Mouse (Mus musculus) embryo, embryonic 10.5 days (tissue): ENCODE measurements around the gene Plin5.

Source experiments
- DNase-seq: peaks from one replicate; pipeline ENCODE4 v3.0.0-alpha.2; 2015; ENCODE audit warnings: low spot score

Plin5 gene

DNA sequence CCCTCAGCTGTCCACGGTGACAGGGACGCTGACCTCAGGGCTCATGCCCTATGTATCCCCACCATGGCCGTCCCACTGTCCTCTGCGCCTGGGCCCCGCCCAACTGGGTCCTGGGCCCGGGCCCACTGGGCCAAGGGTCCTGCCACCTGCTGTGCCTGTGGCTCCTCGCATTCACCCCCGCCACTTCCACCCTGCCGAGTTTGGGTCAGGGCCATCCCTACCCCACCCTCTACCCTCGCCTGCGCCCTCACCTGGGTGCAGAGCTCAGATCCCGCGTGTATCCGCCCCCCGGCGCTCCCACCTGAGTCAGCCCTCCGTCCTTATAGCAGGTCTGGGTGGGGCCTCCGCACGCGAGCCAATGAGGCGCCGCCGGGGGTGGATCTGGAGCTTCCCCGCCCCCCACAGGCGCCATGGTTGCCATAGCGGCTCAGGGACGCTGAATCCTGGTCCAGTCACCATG is at the start of gene Plin5:
Gene Plin5, minus strand, starts transcription at position 346 of the 460 bp plus-strand sequence.
- peak; percentile 76 for DNase-seq

DNA sequence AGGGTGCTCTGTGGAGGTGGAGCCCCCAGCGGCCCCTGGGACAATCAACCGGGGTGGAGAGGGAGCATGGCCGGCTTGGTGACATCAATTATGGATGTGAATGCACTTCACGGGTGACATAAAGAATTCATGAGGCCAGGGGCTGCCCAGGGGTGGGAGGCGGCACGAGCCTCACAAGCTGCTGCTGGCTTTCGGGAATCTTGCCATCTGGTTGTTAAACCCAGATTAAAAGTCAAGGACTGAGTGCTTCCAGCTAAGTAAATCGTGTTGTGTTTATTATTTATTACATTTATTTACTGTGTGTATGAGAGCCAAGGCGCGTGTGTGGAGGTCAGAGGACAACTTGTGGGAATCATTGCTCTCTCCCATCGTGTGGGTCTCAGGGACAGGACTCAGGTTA is 48.3 kb upstream of the Plin5 start:
- DNase-seq, result no peak

DNA sequence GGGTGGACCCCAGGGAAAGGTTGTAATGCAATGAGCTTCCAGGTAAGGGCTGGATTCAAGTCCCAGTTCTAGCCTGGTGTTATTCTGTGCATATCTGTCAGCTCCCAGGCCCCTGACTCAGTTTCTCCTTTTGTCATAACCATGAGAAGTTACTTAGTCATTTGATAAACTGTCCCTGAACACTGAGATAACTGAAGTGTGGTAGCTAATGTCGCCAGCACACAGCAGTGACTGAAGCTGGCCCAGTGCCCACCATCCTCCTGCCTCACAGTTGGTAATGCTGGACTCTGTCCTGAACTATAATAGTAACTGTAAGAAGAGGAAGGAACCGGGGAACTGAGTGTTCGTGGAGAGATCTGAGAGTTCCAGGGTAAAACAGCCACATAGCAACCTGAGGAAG is 47.1 kb upstream of the Plin5 start:
- no peak for DNase-seq

- DNase-seq, result no peak
Measured at GRCm38 (mm10) chr17:56163523-56164102, 46.2 kb upstream of the Plin5 start.

DNA sequence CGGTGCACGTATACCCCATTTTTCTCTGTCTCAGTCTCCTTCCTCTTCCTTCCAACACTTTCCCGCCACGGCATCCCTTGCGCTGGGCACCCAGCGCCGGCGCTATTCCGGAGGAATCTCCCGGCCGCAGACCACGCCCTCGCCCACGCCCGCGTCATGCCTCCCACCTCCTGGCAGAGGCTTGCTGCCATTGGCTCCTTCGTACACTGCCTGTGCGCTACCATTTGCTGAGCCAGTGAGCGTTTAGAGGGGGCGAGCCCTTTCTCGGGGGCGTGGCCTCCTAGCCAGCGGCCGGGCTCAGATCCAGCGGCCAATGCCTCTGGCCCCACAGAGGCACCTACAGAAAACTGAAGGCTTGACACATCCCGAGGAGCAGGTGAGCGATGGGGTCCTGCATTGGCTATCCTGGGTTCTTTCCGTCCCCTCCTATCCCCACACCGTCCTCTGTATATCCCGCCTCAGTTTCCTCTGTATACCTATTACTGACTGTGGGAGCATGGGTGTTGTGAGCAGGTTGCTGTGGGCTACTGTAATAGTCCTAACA is 44.9 kb upstream of the Plin5 start, which contains the start of gene Tnfaip8l1:
Gene Tnfaip8l1, plus strand, starts transcription at position 247 of the 544 bp plus-strand sequence.
- DNase-seq, result peak; percentile 95

GRCm38 (mm10) chr17:56159729-56160128 is 42.3 kb upstream of the Plin5 start:
- DNase-seq, result peak; percentile 84

- DNase-seq, result peak; percentile 69
Measured at GRCm38 (mm10) chr17:56153643-56154042, 36.2 kb upstream of the Plin5 start.

GRCm38 (mm10) chr17:56149897-56150296 is 32.5 kb upstream of the Plin5 start:
- DNase-seq, result no peak

GRCm38 (mm10) chr17:56148790-56149618 is 31.6 kb upstream of the Plin5 start:
- no peak for DNase-seq

- DNase-seq, result no peak
Measured at GRCm38 (mm10) chr17:56148280-56148679, 30.9 kb upstream of the Plin5 start.

GRCm38 (mm10) chr17:56147420-56147819 is 30.0 kb upstream of the Plin5 start:
- DNase-seq, result no peak

GRCm38 (mm10) chr17:56146131-56146530 is 28.7 kb upstream of the Plin5 start:
- DNase-seq, result no peak

GRCm38 (mm10) chr17:56144546-56144945 is 27.1 kb upstream of the Plin5 start:
- DNase-seq, result no peak

GRCm38 (mm10) chr17:56141702-56142605 is 24.6 kb upstream of the Plin5 start:
- DNase-seq, result peak; percentile 71

GRCm38 (mm10) chr17:56139858-56140595 is 22.6 kb upstream of the Plin5 start, which contains the start of gene Sema6b:
Sema6b (minus strand) TSS chr17:56140343.
- peak; percentile 74 for DNase-seq

DNA sequence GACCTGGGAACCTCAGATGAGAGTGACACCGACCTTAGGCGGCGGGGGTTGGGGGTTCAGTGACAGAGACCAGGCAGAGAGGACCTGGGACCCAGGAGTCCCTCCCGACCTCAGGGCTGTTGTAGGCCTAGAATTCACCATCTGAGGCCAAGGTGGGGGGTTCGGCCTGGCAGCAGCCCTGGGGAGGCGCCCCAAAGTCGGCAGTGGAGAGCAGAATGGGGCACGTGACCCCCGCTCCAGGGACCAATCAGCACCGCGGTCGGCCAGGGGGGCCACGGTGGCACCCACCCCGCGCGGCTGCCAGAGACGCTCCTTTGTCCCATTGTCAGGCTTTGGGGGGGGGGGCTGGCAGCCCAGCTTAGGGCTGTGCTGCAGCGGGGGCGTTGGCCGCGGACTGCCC is 22.0 kb upstream of the Plin5 start:
- no peak for DNase-seq

- no peak for DNase-seq
Measured at GRCm38 (mm10) chr17:56137839-56138613, 20.6 kb upstream of the Plin5 start.

- no peak for DNase-seq
Measured at GRCm38 (mm10) chr17:56136558-56136957, 19.2 kb upstream of the Plin5 start.

DNA sequence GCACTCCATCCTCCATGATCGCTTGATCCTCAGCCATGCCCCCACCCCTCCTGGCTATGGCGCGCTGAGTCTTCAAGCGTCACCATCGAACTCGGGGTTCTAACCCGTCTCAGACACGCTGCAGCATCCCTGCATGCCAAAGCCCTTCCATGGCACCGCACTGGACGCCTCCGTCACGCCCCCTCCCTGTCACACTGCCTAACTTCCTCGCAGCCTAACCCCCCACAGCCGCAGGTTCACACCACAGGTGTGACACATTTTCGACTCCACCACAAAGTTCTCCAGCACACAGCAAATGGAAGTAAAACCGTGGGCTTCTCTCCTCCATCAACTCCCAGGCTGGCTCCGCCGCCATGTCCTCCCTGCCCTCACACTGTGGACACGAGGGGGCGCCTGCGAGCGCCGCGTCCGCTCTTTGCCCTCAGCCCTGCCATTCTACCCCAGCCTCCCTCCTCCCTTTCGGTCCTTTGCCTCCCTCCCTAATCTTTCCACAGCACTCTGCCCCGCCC is 17.1 kb upstream of the Plin5 start:
- DNase-seq, result peak; percentile 76
